Comparison of ENCODE assay signal across 10 mouse cellular contexts in the genomic region with DNA sequence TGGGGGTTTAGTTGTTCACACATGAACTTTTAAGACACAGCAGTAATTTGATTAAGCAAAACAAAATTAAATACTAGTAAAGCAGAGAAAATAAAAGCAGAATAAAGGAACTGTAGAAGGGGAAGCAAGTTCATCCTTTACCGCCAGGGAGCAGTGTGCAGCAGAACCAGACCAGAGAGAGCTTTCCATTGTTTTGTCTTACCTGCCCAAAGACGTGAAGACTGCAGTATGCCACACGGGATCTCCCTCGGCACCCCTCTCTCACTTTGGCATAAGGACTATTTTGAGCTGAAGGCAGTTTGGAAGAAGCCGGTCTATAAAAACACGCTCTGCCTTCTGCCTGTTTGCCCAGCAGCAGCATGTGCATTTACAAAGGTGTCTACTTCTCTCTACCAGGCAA. TPM values are rescaled to one million over a fixed set of nuclear protein-coding genes. Genes with fewer than 3 reads are reported as not detected.
DNase-seq lines count a peak whose midpoint lies in the region; ATAC-seq and TF ChIP-seq lines count a peak whose summit lies in the region.
"Not testable (repeated sequence)": the region's sequence is repeated elsewhere in the genome, so short reads cannot be mapped to it uniquely, and the experiment has no call there.
"Had no signal": no experiment of that assay in that cellular context is flagged by ENCODE, and none has a peak within 500 bp of the region (broad histone marks: within the 10 kb centered on the region; RNA-seq: fewer than 3 reads in every experiment).

No protein-coding gene starts in this region.

- intact Hi-C loops in left cerebral cortex, adult 2 months (cut with DNase I): not testable (repeated sequence)

- DNase-seq in ES-E14 (ENCODE audit: low read depth, low spot score): peak; percentile 33
- peak in 1 of 2 experiments; percentile 31 for DNase-seq in cerebellum, adult 2 months
- peak; percentile 63 for DNase-seq in intestine, embryonic 14.5 days (ENCODE audit: low spot score)
- DNase-seq in left cerebral cortex, adult 2 months (ENCODE audit: extremely low spot score in 1 of 2, low spot score in 2 of 2): not testable (repeated sequence)
- peak; percentile 49 for DNase-seq in lung, postnatal 36 days
- DNase-seq in spleen, adult 12 weeks (ENCODE audit: low spot score): peak; percentile 25

- WGBS in cerebellum, adult 2 months: 17% methylated on average over 6 of the region's 6 CpGs
- 13% methylated on average over 5 of the region's 6 CpGs for WGBS in intestine, embryonic 14.5 days

- not testable (repeated sequence) for H3K9ac ChIP-seq in ES-E14 (ENCODE audit: insufficient read depth, low read depth, low read length, poor library complexity, severe bottlenecking); intestine, embryonic 14.5 days (ENCODE audit: low read length)

- not testable (repeated sequence) for H3K4me2 ChIP-seq in intestine, embryonic 14.5 days (ENCODE audit: low read length)

- ATAC-seq in intestine, embryonic 14.5 days (replicated peaks; ENCODE audit: low FRiP score, low TSS enrichment, low read depth): not testable (repeated sequence)

- H3K4me1 ChIP-seq in ES-E14 (ENCODE audit: control insufficient read depth in 2 of 2, insufficient read depth in 2 of 2, low read length in 2 of 2, poor library complexity in 1 of 2); cerebellum, adult 2 months (ENCODE audit: control insufficient read depth, insufficient read depth, low read length); embryonic fibroblast, embryonic 13.5 days (ENCODE audit: control insufficient read depth, insufficient read depth, low read length); intestine, embryonic 14.5 days (replicated peaks; ENCODE audit: control insufficient read depth, insufficient read depth, low read length): not testable (repeated sequence)

- not testable (repeated sequence) for H3K4me3 ChIP-seq in ES-E14 (ENCODE audit: insufficient read depth in 1 of 2, low read depth in 1 of 2, low read length in 2 of 2, poor library complexity in 1 of 2, severe bottlenecking in 1 of 2); cerebellum, adult 2 months (replicated peaks; ENCODE audit: insufficient read depth, low read depth, low read length); embryonic fibroblast, embryonic 13.5 days (ENCODE audit: insufficient read depth, low read length); intestine, embryonic 14.5 days (ENCODE audit: low read depth, low read length); left cerebral cortex, adult 2 months

- not testable (repeated sequence) for H3K27me3 ChIP-seq in cerebellum, adult 2 months (ENCODE audit: control insufficient read depth, insufficient read depth, low read length); intestine, embryonic 14.5 days (replicated peaks; ENCODE audit: control insufficient read depth, insufficient read depth, low read length)

- in situ Hi-C loops in ES-E14 (cut with MboI; ENCODE audit: low sequenced_read_pairs in 2 of 2, unreplicated experiment in 2 of 2): loop anchor here in 1 of 2 experiments (25.0 kb wide), 1 partner anchor 972 kb away; the partner anchor contains the start of genes Rsph3a and Tagap

- not testable (repeated sequence) for H3K27ac ChIP-seq in ES-E14 (ENCODE audit: insufficient read depth, low read depth, low read length, poor library complexity, severe bottlenecking); cerebellum, adult 2 months (ENCODE audit: insufficient read depth, low read length); embryonic fibroblast, embryonic 13.5 days (ENCODE audit: insufficient read depth, low read length); intestine, embryonic 14.5 days (ENCODE audit: low read depth); left cerebral cortex, adult 2 months

- H3K36me3 ChIP-seq in ES-E14 (ENCODE audit: control insufficient read depth, insufficient read depth, low read length, poor library complexity, severe bottlenecking); intestine, embryonic 14.5 days (ENCODE audit: control insufficient read depth, insufficient read depth, low read length): not testable (repeated sequence)

- TF ChIP-seq POLR2A in cerebellum, adult 2 months (IDR thresholded peaks at IDR 0.05; ENCODE audit: borderline replicate concordance, insufficient read depth, low read length); embryonic fibroblast, embryonic 13.5 days (IDR thresholded peaks at IDR 0.05; ENCODE audit: low read depth, low read length): not testable (repeated sequence)

- H3K9me3 ChIP-seq in ES-E14 (ENCODE audit: control insufficient read depth, insufficient read depth, low read depth, low read length); intestine, embryonic 14.5 days (ENCODE audit: control insufficient read depth, low read length): not testable (repeated sequence)

- TF ChIP-seq CTCF in cerebellum, adult 2 months (IDR thresholded peaks at IDR 0.05; ENCODE audit: borderline replicate concordance, insufficient read depth, low read depth, low read length): peak; percentile 49
- 0 out of 2 replicates have a peak, but pooled peaks have one; percentile 27 for TF ChIP-seq CTCF in embryonic fibroblast, embryonic 13.5 days (IDR thresholded peaks at IDR 0.05; ENCODE audit: borderline replicate concordance, insufficient read depth, low read length)
- peak; percentile 47 for TF ChIP-seq CTCF in left cerebral cortex, adult 2 months (IDR thresholded peaks at IDR 0.05)

RNA-seq across cellular contexts. Expression of gene Tagap1, which starts 4.4 kb away (rescaled TPM):
- total RNA-seq in ES-E14 (2012; rRNA removed): 5.8 and 6.5 TPM in 2 replicates
- 35.8 and 38.7 TPM in 2 replicates for polyA plus RNA-seq in cerebellum, adult 2 months (2012; rRNA removed)
- polyA plus RNA-seq in embryonic fibroblast, embryonic 13.5 days (2011; ENCODE audit: insufficient read length, low read depth, missing spikeins): 16.3 and 18.6 TPM in 2 replicates
- polyA plus RNA-seq in intestine, embryonic 14.5 days (2014; fragmentation: Nextera tagmentation; extraction: Ambion mirVana): 62.2 and 66.8 TPM in 2 replicates
- total RNA-seq in left cerebral cortex, adult 2 months (2021): 10 to 100 TPM; 28.5 to 31.5 TPM

RNA-seq across cellular contexts. Expression of gene Rnaset2b, which starts 5.1 kb away (rescaled TPM):
- 48.5 and 49.0 TPM in 2 replicates for total RNA-seq in ES-E14 (2012; rRNA removed)
- 77.2 and 83.7 TPM in 2 replicates for polyA plus RNA-seq in cerebellum, adult 2 months (2012; rRNA removed)
- 153 and 166 TPM in 2 replicates for polyA plus RNA-seq in embryonic fibroblast, embryonic 13.5 days (2011; ENCODE audit: insufficient read length, low read depth, missing spikeins)
- polyA plus RNA-seq in intestine, embryonic 14.5 days (2014; fragmentation: Nextera tagmentation; extraction: Ambion mirVana): 207 and 216 TPM in 2 replicates
- 10 to 100 TPM; 37.9 to 40.2 TPM for total RNA-seq in left cerebral cortex, adult 2 months (2021)

RNA-seq across cellular contexts. Expression of gene Gm49721, which starts 13.3 kb away (rescaled TPM):
- 0.26 and 0.27 TPM in 2 replicates for total RNA-seq in ES-E14 (2012; rRNA removed)
- 1.4 and 1.5 TPM in 2 replicates for polyA plus RNA-seq in cerebellum, adult 2 months (2012; rRNA removed)
- not detected in 2 replicates for polyA plus RNA-seq in embryonic fibroblast, embryonic 13.5 days (2011; ENCODE audit: insufficient read length, low read depth, missing spikeins)
- 0.08 and 0.30 TPM in 2 replicates for polyA plus RNA-seq in intestine, embryonic 14.5 days (2014; fragmentation: Nextera tagmentation; extraction: Ambion mirVana)
- total RNA-seq in left cerebral cortex, adult 2 months (2021): under 1 TPM in 1 of 2 experiments, not detected in 1; 0.45 TPM
- total RNA-seq: gastrocnemius, postnatal 25 days had no signal
- polyA plus RNA-seq: heart, embryonic 14.5 days; macrophage had no signal

RNA-seq across cellular contexts. Expression of gene Rsph3b, which starts 16.9 kb away (rescaled TPM):
- total RNA-seq in ES-E14 (2012; rRNA removed): 4.0 and 5.4 TPM in 2 replicates
- 15.7 and 16.7 TPM in 2 replicates for polyA plus RNA-seq in cerebellum, adult 2 months (2012; rRNA removed)
- polyA plus RNA-seq in embryonic fibroblast, embryonic 13.5 days (2011; ENCODE audit: insufficient read length, low read depth, missing spikeins): 17.4 and 21.0 TPM in 2 replicates
- 42.6 and 45.6 TPM in 2 replicates for polyA plus RNA-seq in intestine, embryonic 14.5 days (2014; fragmentation: Nextera tagmentation; extraction: Ambion mirVana)
- 10 to 100 TPM; 28.1 to 28.5 TPM for total RNA-seq in left cerebral cortex, adult 2 months (2021)
